Mouse (Mus musculus) inflammation-experienced regulatory T-cells (primary cell): Measurements from ENCODE around the gene Sp3. TPM values are rescaled to one million over a fixed set of nuclear protein-coding genes. Genes with fewer than 3 reads are reported as not detected.

Source experiments
- polyA plus RNA-seq, 2 experiments: library from polyadenylated mRNA; unstranded; fragments of 100-300 nt; shearing (Covaris generic); gene quantifications; one replicate each; pipeline ENCODE4 v1.2.1; 2017

Sp3 gene
- polyA plus RNA-seq = 100 to 1,000 TPM; 120 to 137 TPM

GRCm38 (mm10) chr2:72980337-72981074 lies at the start of gene Sp3:
Gene Sp3, minus strand, starts transcription at chr2:72980446.

GRCm38 (mm10) chr2:72986616-72987015 lies 6.4 kb upstream of the Sp3 start, which contains the start of gene Gm11084:
Gene Gm11084, minus strand, starts transcription at chr2:72986716.

Other genes starting within 250 kb of the Sp3 start
- not detected for gene Gm11084, start 6.3 kb upstream of the Sp3 start, polyA plus RNA-seq
- gene Ola1, start 238.5 kb upstream of the Sp3 start, polyA plus RNA-seq = 10 to 100 TPM; 41.8 to 63.6 TPM